Mouse (Mus musculus): ENCODE results near the gene Kdm3a.

Kdm3a gene

GRCm38 (mm10) chr6:71632829-71633662, at the start of gene Kdm3a:
Kdm3a (minus strand) TSS chr6:71632990.
- peak; percentile 99 for DNase-seq (ENCODE audit: low spot score)

GRCm38 (mm10) chr6:71678891-71679290, 46.1 kb upstream of the Kdm3a start:
- DNase-seq (ENCODE audit: low spot score) = no peak

GRCm38 (mm10) chr6:71673166-71673565, 40.4 kb upstream of the Kdm3a start:
- no peak for DNase-seq (ENCODE audit: low spot score)

- DNase-seq (ENCODE audit: low spot score) = no peak
These were observed 31.7 kb upstream of the Kdm3a start for GRCm38 (mm10) chr6:71664511-71664910.

- no peak for DNase-seq (ENCODE audit: low spot score)
These were observed 25.5 kb upstream of the Kdm3a start for GRCm38 (mm10) chr6:71658290-71658689.

- DNase-seq (ENCODE audit: low spot score) = no peak
These were observed 23.0 kb upstream of the Kdm3a start for GRCm38 (mm10) chr6:71655835-71656234.

GRCm38 (mm10) chr6:71651868-71652267, 19.1 kb upstream of the Kdm3a start:
- DNase-seq (ENCODE audit: low spot score) = no peak

- DNase-seq (ENCODE audit: low spot score) = no peak
These were observed 333 bp downstream of the Kdm3a start for GRCm38 (mm10) chr6:71632486-71632828.

GRCm38 (mm10) chr6:71631706-71632461, 906 bp downstream of the Kdm3a start:
- peak; percentile 27 for DNase-seq (ENCODE audit: low spot score)

GRCm38 (mm10) chr6:71631196-71631595, 1.6 kb downstream of the Kdm3a start:
- no peak for DNase-seq (ENCODE audit: low spot score)

GRCm38 (mm10) chr6:71627325-71627724, 5.5 kb downstream of the Kdm3a start:
- no peak for DNase-seq (ENCODE audit: low spot score)

- no peak for DNase-seq (ENCODE audit: low spot score)
These were observed 6.8 kb downstream of the Kdm3a start for GRCm38 (mm10) chr6:71625984-71626383.

GRCm38 (mm10) chr6:71624723-71625122, 8.1 kb downstream of the Kdm3a start:
- DNase-seq (ENCODE audit: low spot score) = no peak

GRCm38 (mm10) chr6:71621981-71622380, 10.8 kb downstream of the Kdm3a start:
- DNase-seq (ENCODE audit: low spot score) = no peak

GRCm38 (mm10) chr6:71621551-71621950, 11.2 kb downstream of the Kdm3a start:
- DNase-seq (ENCODE audit: low spot score) = no peak

GRCm38 (mm10) chr6:71616959-71617358, 15.8 kb downstream of the Kdm3a start:
- no peak for DNase-seq (ENCODE audit: low spot score)

- no peak for DNase-seq (ENCODE audit: low spot score)
These were observed 19.6 kb downstream of the Kdm3a start for GRCm38 (mm10) chr6:71613225-71613624.

GRCm38 (mm10) chr6:71609968-71610367, 22.8 kb downstream of the Kdm3a start:
- no peak for DNase-seq (ENCODE audit: low spot score)

GRCm38 (mm10) chr6:71608994-71609393, 23.8 kb downstream of the Kdm3a start:
- no peak for DNase-seq (ENCODE audit: low spot score)

- DNase-seq (ENCODE audit: low spot score) = no peak
These were observed 25.0 kb downstream of the Kdm3a start for GRCm38 (mm10) chr6:71607756-71608155.

GRCm38 (mm10) chr6:71590154-71590553, 42.6 kb downstream of the Kdm3a start:
- DNase-seq (ENCODE audit: low spot score) = no peak

GRCm38 (mm10) chr6:71589401-71589800, 43.4 kb downstream of the Kdm3a start:
- no peak for DNase-seq (ENCODE audit: low spot score)

- no peak for DNase-seq (ENCODE audit: low spot score)
These were observed 49.6 kb downstream of the Kdm3a start for GRCm38 (mm10) chr6:71583198-71583597.
